Mouse (Mus musculus) ovary, adult 18-20 months (tissue): ENCODE data around the gene Ankfy1.

ENCODE experiments used
- DNase-seq: peaks from one replicate; pipeline ENCODE4 v3.0.0; 2022; ENCODE audit warnings: low spot score, mixed read lengths

Ankfy1 gene

GRCm38 (mm10) chr11:72795455-72796295, 105.9 kb downstream of the Ankfy1 start, which contains the start of the genes Cyb5d2 and Zzef1:
TSS of gene Cyb5d2 (minus strand) at chr11:72796142.
TSS of gene Zzef1 (plus strand) at chr11:72796226.
- peak; percentile 92 for DNase-seq

GRCm38 (mm10) chr11:72796296-72796687, 106.5 kb downstream of the Ankfy1 start:
- DNase-seq = no peak

GRCm38 (mm10) chr11:72796773-72797338, 107.0 kb downstream of the Ankfy1 start:
- DNase-seq = no peak

- no peak for DNase-seq
Measured at GRCm38 (mm10) chr11:72798112-72798511, 108.3 kb downstream of the Ankfy1 start.

- DNase-seq = no peak
Measured at GRCm38 (mm10) chr11:72801182-72801581, 111.4 kb downstream of the Ankfy1 start.

GRCm38 (mm10) chr11:72803038-72803437, 113.2 kb downstream of the Ankfy1 start:
- DNase-seq = no peak

- no peak for DNase-seq
Measured at GRCm38 (mm10) chr11:72804586-72804985, 114.8 kb downstream of the Ankfy1 start.

- no peak for DNase-seq
Measured at GRCm38 (mm10) chr11:72805232-72805631, 115.4 kb downstream of the Ankfy1 start.

GRCm38 (mm10) chr11:72806556-72806955, 116.8 kb downstream of the Ankfy1 start:
- no peak for DNase-seq

GRCm38 (mm10) chr11:72807992-72808391, 118.2 kb downstream of the Ankfy1 start:
- DNase-seq = no peak

GRCm38 (mm10) chr11:72813687-72814086, 123.9 kb downstream of the Ankfy1 start:
- no peak for DNase-seq

GRCm38 (mm10) chr11:72814188-72814587, 124.4 kb downstream of the Ankfy1 start:
- DNase-seq = no peak

- no peak for DNase-seq
Measured at GRCm38 (mm10) chr11:72816859-72817258, 127.1 kb downstream of the Ankfy1 start.

- no peak for DNase-seq
Measured at GRCm38 (mm10) chr11:72818067-72818466, 128.3 kb downstream of the Ankfy1 start.

- DNase-seq = no peak
Measured at GRCm38 (mm10) chr11:72821041-72821440, 131.2 kb downstream of the Ankfy1 start.
